Mouse (Mus musculus) megakaryocyte, adult 5-6 weeks (primary cell): ENCODE results near the gene Sdf2. TPM values are rescaled to one million over a fixed set of nuclear protein-coding genes. Genes with fewer than 3 reads are reported as not detected.
"Not testable (repeated sequence)": the region's sequence is repeated elsewhere in the genome, so short reads cannot be mapped to it uniquely, and the experiment has no call there.

Experiments used
- ATAC-seq: 2 replicates; pipeline ENCODE4 v1.8.0; 2016; ENCODE audit warnings: mild to moderate bottlenecking, inconsistent platforms; ENCODE audit not compliant: poor library complexity, severe bottlenecking
- total RNA-seq, 2 experiments: library from RNA; stranded (forward) in 1 of 2; stranded (reverse) in 1 of 2; fragments of 153-499, 151-499 nt in 1 of 2; fragments of 221-1000, 200-1000 nt in 1 of 2; gene quantifications; 2 replicates each; pipeline versions ENCODE4 v1.2.3 to v1.2.4; 2015 to 2017

Sdf2 gene
- total RNA-seq, 2 experiments from 2014 or later, result 50.1 to 64.3 TPM

- peak; percentile 97 for ATAC-seq
Measured at GRCm38 (mm10) chr11:78261380-78262352, 16.1 kb downstream of the Sdf2 start, which contains the start of gene 2610507B11Rik. 2610507B11Rik (plus strand) TSS chr11:78261752.

DNA sequence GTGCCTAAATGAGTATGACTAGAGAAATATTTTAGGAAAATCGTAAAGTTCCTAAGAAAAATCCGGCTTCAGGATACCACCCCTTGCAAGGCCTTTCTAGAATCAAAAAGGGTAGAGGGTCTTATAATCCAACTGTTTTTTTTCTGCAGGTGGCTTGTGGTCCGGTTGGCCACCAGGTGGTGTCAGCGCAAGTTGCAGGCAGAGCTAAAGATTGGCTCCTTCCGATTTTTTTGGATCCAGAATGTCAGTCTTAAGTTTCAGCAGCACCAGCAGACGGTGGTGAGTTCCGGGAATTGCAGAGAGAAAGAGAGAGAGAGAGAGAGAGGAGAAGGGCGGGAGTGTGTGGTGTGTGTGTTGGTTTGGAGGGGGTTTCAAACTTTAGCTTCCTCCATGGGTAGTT, 17.0 kb downstream of the Sdf2 start:
- ATAC-seq, result peak; percentile 46

GRCm38 (mm10) chr11:78265571-78265970, 20.0 kb downstream of the Sdf2 start:
- ATAC-seq, result no peak

GRCm38 (mm10) chr11:78271986-78272385, 26.4 kb downstream of the Sdf2 start:
- ATAC-seq, result no peak

GRCm38 (mm10) chr11:78275596-78275995, 30.1 kb downstream of the Sdf2 start:
- no peak for ATAC-seq

- ATAC-seq, result not testable (repeated sequence)
Measured at GRCm38 (mm10) chr11:78276169-78276568, 30.6 kb downstream of the Sdf2 start.

DNA sequence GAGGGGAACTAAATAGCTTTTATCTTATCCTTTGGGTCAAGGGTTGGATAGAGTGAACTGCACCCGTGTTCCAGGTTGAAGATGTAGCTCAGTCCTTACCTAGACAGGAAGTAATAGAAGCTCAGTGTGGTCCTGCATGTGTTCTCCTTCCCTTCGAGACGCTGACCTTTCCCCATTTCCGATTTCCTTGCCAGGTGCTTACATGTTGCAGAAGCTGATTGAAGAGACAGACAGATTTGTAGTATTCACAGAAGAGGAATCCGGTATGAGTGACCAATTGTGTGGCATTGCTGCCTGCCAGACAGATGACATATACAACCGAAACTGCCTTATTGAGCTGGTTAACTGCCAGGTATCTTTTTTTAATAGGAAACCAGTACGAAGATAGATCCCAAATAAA, 33.3 kb downstream of the Sdf2 start:
- no peak for ATAC-seq

- ATAC-seq, result no peak
Measured at GRCm38 (mm10) chr11:78279586-78279985, 34.0 kb downstream of the Sdf2 start.

GRCm38 (mm10) chr11:78289146-78289763, 43.7 kb downstream of the Sdf2 start:
- no peak for ATAC-seq

DNA sequence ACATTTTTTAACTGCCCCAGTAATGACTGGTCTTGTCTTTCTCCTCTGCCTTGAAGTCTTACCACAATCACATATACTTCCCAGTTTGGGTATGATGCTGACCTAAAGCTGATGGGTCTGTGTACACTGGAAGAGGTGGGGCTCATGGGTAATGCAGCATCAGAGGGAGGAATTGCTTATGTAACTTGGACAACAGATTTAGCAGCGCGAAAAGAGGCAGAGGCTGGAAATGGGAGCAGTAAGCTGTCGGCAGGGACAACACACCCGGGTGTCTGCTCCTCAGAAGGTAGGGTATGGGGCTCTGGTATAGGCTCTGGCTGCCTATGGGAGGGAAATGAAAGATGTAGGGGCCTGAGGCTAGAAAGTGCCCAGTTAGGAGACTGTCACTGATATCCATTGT, 45.1 kb downstream of the Sdf2 start, which contains the start of gene BC030499:
Gene BC030499 (plus strand): TSS at position 188 of the 400 bp plus-strand sequence.
- ATAC-seq, result no peak

DNA sequence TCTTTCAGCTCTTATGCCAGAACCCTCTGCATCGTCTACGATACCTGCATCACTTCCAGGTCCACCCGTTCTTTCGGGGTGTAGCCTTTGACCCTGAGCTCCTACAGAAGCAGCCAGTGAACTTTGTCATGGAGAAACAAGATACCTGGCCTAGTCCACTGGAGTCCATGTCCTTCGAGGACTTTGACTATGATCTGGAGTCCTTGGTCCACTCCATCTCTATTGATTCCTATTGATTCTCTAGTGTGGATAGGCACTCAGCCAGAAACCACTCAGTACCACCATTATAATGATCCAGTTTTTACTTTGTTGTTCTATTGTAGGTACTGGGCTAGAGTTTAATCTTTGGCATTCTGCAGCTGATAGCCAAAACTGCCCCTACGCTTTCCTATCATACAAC, 49.0 kb downstream of the Sdf2 start:
- ATAC-seq, result no peak

GRCm38 (mm10) chr11:78300917-78301316, 55.4 kb downstream of the Sdf2 start:
- 0 out of 2 replicates have a peak, but pooled peaks have one; percentile 6 for ATAC-seq

DNA sequence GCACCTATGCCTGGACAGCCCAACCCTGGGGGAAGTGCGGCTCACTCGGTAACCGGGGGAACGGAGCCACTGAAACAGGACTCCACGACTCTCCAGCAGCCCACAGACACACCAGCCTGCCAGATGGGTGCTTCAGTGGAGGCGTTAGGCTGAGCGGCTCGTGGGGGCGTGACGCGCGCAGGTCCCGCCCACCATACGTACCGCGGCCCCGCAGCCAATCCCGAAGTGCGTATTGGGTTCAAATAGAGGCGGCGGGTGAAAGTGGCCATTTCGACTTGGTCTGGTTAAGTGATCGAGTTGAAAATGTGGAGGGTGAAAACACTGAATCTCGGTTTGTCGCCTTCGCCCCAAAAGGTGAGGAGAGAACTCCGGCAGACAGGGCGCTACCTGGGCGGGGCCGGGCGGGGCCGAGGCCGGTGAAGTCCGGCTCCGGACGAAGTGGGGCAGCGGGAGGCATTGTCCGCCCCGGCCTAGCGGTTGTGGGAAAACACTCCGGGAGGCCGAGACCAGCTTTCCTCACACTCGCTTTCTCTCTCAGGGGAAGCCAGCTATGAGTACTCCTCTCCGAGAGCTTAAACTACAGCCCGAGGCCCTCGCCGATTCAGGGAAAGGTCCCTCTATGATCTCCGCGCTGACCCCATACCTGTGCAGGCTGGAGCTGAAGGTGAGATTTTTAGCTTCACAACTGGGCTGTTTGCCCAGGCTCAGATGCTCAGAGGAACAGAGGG, 56.0 kb downstream of the Sdf2 start, which contains the start of gene Spag5:
Gene Spag5 (plus strand): TSS at position 173 of the 728 bp plus-strand sequence.
- peak; percentile 100 for ATAC-seq

Other genes starting within 250 kb of the Sdf2 start
- gene Dhrs13, start 213.5 kb upstream of the Sdf2 start, total RNA-seq (2015), result 4.8 and 5.6 TPM in 2 replicates
- gene Dhrs13, start 213.5 kb upstream of the Sdf2 start, total RNA-seq (2017), result 3.5 and 5.3 TPM in 2 replicates
- gene Flot2, start 207.8 kb upstream of the Sdf2 start, total RNA-seq (2015), result 82.9 and 91.4 TPM in 2 replicates
- 140 and 141 TPM in 2 replicates for gene Flot2, start 207.8 kb upstream of the Sdf2 start, total RNA-seq (2017)
- 14.1 and 19.2 TPM in 2 replicates for gene Eral1, start 165.4 kb upstream of the Sdf2 start, total RNA-seq (2015)
- gene Eral1, start 165.4 kb upstream of the Sdf2 start, total RNA-seq (2017), result 20.9 and 22.1 TPM in 2 replicates
- 24.0 and 28.2 TPM in 2 replicates for gene Fam222b, start 151.1 kb upstream of the Sdf2 start, total RNA-seq (2015)
- 8.5 and 9.1 TPM in 2 replicates for gene Fam222b, start 151.1 kb upstream of the Sdf2 start, total RNA-seq (2017)
- 1.3 TPM in 2 replicates for gene Traf4, start 80.2 kb upstream of the Sdf2 start, total RNA-seq (2015)
- gene Traf4, start 80.2 kb upstream of the Sdf2 start, total RNA-seq (2017), result 0.51 and 2.2 TPM in 2 replicates
- 2.4 and 8.6 TPM in 2 replicates for gene Nek8, start 69.1 kb upstream of the Sdf2 start, total RNA-seq (2015)
- gene Nek8, start 69.1 kb upstream of the Sdf2 start, total RNA-seq (2017), result 2.1 and 6.9 TPM in 2 replicates
- gene Tlcd1, start 69.0 kb upstream of the Sdf2 start, total RNA-seq (2015), result 0.76 and 2.8 TPM in 2 replicates
- 1.0 and 1.3 TPM in 2 replicates for gene Tlcd1, start 69.0 kb upstream of the Sdf2 start, total RNA-seq (2017)
- gene Rpl23a, start 62.2 kb upstream of the Sdf2 start, total RNA-seq (2015), result 2,467 and 2,664 TPM in 2 replicates
- gene Rpl23a, start 62.2 kb upstream of the Sdf2 start, total RNA-seq (2017), result 2,641 and 2,675 TPM in 2 replicates
- not detected in 2 replicates for gene Rab34, start 57.3 kb upstream of the Sdf2 start, total RNA-seq (2015)
- gene Rab34, start 57.3 kb upstream of the Sdf2 start, total RNA-seq (2017), result 1.3 TPM in 1 of 2 replicates, not detected in the other
- gene Proca1, start 52.4 kb upstream of the Sdf2 start, total RNA-seq (2015), result 0.62 and 1.6 TPM in 2 replicates
- 1.1 and 1.3 TPM in 2 replicates for gene Proca1, start 52.4 kb upstream of the Sdf2 start, total RNA-seq (2017)
- gene Supt6, start 241 bp downstream of the Sdf2 start, total RNA-seq (2015), result 28.3 and 28.7 TPM in 2 replicates
- gene Supt6, start 241 bp downstream of the Sdf2 start, total RNA-seq (2017), result 27.2 and 36.4 TPM in 2 replicates
- 33.7 and 43.5 TPM in 2 replicates for gene 2610507B11Rik, start 16.0 kb downstream of the Sdf2 start, total RNA-seq (2015)
- 54.6 and 57.2 TPM in 2 replicates for gene 2610507B11Rik, start 16.0 kb downstream of the Sdf2 start, total RNA-seq (2017)
- gene BC030499, start 45.1 kb downstream of the Sdf2 start, total RNA-seq (2015), result 0.56 TPM in 1 of 2 replicates, not detected in the other
- gene BC030499, start 45.1 kb downstream of the Sdf2 start, total RNA-seq (2017), result 0.18 and 0.77 TPM in 2 replicates
- 23.6 and 31.6 TPM in 2 replicates for gene Spag5, start 55.8 kb downstream of the Sdf2 start, total RNA-seq (2015)
- gene Spag5, start 55.8 kb downstream of the Sdf2 start, total RNA-seq (2017), result 60.7 and 63.2 TPM in 2 replicates
- 0.62 and 1.7 TPM in 2 replicates for gene Aldoc, start 77.2 kb downstream of the Sdf2 start, total RNA-seq (2015)
- 1.0 and 1.6 TPM in 2 replicates for gene Aldoc, start 77.2 kb downstream of the Sdf2 start, total RNA-seq (2017)
- gene Pigs, start 82.7 kb downstream of the Sdf2 start, total RNA-seq (2015), result 31.8 and 33.5 TPM in 2 replicates
- gene Pigs, start 82.7 kb downstream of the Sdf2 start, total RNA-seq (2017), result 21.5 and 22.4 TPM in 2 replicates
- gene Unc119, start 97.7 kb downstream of the Sdf2 start, total RNA-seq (2015), result 94.0 and 96.6 TPM in 2 replicates
- 54.2 and 56.7 TPM in 2 replicates for gene Unc119, start 97.7 kb downstream of the Sdf2 start, total RNA-seq (2017)
- gene Foxn1, start 140.8 kb downstream of the Sdf2 start, total RNA-seq (2015), result not detected in 2 replicates
- not detected in 2 replicates for gene Foxn1, start 140.8 kb downstream of the Sdf2 start, total RNA-seq (2017)
- gene Slc13a2, start 176.5 kb downstream of the Sdf2 start, total RNA-seq (2015), result 0.51 TPM in 1 of 2 replicates, not detected in the other
- gene Slc13a2, start 176.5 kb downstream of the Sdf2 start, total RNA-seq (2017), result not detected in 2 replicates
- 0.46 TPM in 1 of 2 replicates, not detected in the other for gene Slc46a1, start 220.0 kb downstream of the Sdf2 start, total RNA-seq (2015)
- gene Slc46a1, start 220.0 kb downstream of the Sdf2 start, total RNA-seq (2017), result 0.33 and 0.77 TPM in 2 replicates